Mouse (Mus musculus) embryonic stem cell, embryonic (primary cell): ENCODE measurements at regions not wholly inside any gene's neighbourhood (a gene's known extent, or its start where the extent isn't known, plus 50 kb on each side); places are given as distances from the start of the nearest gene placed in this dataset.
"Not testable (repeated sequence)": the region's sequence is repeated elsewhere in the genome, so short reads cannot be mapped to it uniquely, and the experiment has no call there.

Source experiments
- CTCF ChIA-PET, 4 experiments: fragments of 300-600 bp in 2 of 4; fragments of 350-600 bp in 2 of 4; sonication (Branson Sonifier 250); formaldehyde crosslinking; loops; one replicate each; lab custom pipeline; 2022; ENCODE audit warnings: inconsistent platforms in 2 of 4; lab: Charles Lee
- POLR2A ChIA-PET, 4 experiments: fragments of 300-600 bp in 2 of 4; fragments of 350-600 bp in 2 of 4; sonication (Branson Sonifier 250); formaldehyde crosslinking; loops; one replicate each; lab custom pipeline; 2022; ENCODE audit warnings: antibody characterized with exemption in 4 of 4, inconsistent platforms in 1 of 4; lab: Charles Lee

DNA sequence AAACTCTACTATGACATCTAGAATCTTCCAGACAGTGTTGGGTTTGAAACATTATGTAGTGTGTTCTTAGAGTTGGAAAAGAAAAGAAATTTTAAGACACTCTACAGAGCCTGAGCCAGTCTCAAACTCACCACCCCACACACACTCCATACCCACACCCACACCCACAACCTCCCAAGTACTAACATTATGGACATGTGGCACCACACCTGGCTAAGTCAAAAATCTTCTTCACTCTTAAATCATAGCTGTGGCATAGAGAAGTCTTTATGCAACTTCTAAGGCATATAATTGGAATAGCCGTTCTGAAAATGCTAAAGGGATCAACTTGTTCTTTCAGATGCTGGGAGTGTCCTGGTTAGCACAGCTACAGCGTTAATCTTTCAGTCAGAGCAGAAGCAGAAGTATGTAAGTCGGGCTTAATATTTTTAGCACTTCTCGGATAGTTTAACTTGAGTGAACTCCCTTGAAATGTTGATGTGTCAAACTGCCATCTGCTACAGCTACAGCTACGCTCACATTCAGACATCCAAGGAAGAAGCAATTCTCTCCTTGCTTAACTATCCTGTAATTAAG is 68.6 kb upstream of the Creb1 start:
- ChIA-PET CTCF (interaction anchor here in 1 of 4 experiments (0.7 kb wide), 1 partner anchor 20 kb away, joined by 3 read pairs; no protein-coding TSS in a partner anchor), POLR2A (no interaction called here)

DNA sequence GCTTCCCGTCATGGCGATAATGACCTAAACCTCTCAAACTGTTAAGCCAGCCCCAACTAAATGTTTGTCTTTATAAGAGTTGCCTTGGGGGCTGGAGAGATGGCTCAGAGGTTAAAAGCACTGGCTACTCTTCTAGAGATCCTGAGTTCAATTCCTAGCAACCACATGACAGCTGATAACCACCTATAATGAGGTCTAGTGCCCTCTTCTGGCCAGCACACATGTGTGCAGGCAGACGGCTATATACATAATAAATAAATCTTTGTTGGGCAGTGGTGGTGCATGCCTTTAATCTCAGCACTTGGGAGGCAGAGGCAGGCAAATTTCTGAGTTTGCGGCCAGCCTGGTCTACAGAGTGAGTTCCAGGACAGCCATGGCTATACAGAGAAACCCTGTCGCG is 70.8 kb upstream of the Creb1 start:
- POLR2A ChIA-PET = interaction anchor here in 1 of 4 experiments (0.9 kb wide), 1 partner anchor 340 kb away, joined by 3 read pairs; the partner anchor contains the start of gene Klf7
- CTCF ChIA-PET = not testable (repeated sequence)

DNA sequence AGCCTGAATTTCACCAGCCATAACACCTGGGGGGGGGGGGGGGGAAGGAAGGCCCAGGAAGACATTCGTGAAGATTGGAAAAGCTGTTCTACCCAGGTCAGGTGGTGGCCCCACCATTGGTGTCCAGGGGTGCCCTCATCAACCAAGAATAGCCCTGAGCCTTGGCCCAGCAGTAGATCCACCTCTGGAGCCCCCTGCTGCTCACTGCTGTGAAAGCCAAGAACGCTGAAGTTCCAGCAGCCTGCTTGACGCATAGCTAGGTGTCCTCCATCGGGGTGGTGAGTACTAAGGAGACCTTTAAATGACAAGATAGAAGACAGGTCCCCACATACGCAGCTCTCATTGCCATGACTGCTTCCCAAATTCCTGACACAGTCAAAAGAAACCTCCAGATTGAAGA is 74.6 kb upstream of the Creb1 start:
- CTCF ChIA-PET = interaction anchor here in 3 of 4 experiments (0.6 to 1.1 kb wide), 3 partner anchors 12 to 539 kb away, joined by 3 to 18 read pairs (median 3); no protein-coding TSS in a partner anchor
- POLR2A ChIA-PET = interaction anchor here (0.6 to 1.0 kb wide), 4 partner anchors 40 to 791 kb away, joined by 3 to 4 read pairs (median 4); partner anchors contain the start of gene Creb1 (in 1 of the 4)

DNA sequence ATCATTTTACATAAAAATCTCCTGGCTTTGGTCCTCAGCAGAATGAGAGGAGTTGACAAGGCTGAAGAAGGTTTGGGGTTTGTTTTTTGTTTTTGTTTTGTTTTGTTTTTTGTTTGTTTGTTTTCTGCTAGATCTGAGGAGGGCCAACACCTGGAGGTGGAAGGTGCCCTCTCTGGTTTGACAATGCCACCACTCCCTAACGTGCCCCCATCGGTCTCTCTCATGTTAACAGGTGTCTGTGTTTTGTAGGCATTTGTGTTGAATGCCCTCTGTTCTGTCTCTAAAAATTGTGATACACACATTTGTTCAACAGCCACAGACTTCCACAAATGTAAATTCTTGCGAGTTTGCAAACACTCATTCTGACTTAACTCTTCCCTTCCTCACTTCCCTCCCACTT is 83.3 kb upstream of the Creb1 start:
- CTCF ChIA-PET = no interaction called here
- POLR2A ChIA-PET = no interaction called here

DNA sequence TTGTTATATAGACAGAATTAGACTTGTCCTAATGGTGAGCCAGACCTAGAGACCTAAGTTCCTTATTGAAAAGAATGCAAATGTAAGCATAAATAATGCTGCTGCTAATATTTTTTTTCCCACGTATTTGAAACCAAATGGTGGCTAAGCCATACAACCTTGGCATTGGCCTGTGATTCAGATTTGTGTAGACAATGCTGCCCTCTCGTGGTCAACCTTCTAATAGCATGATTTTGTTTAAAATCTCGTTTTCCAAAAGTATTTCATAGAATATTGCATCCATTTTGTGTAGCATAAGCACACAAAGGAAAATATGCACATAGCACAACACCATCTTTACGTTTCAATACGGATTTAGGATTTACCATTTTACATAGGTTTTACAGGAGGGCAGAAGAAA is 84.4 kb upstream of the Creb1 start:
- CTCF ChIA-PET = interaction anchor here (0.6 to 1.0 kb wide), 4 partner anchors 46 to 779 kb away, joined by 3 read pairs; no protein-coding TSS in a partner anchor
- POLR2A ChIA-PET = interaction anchor here in 1 of 4 experiments (0.6 kb wide), 1 partner anchor 725 kb away, joined by 3 read pairs; no protein-coding TSS in a partner anchor

DNA sequence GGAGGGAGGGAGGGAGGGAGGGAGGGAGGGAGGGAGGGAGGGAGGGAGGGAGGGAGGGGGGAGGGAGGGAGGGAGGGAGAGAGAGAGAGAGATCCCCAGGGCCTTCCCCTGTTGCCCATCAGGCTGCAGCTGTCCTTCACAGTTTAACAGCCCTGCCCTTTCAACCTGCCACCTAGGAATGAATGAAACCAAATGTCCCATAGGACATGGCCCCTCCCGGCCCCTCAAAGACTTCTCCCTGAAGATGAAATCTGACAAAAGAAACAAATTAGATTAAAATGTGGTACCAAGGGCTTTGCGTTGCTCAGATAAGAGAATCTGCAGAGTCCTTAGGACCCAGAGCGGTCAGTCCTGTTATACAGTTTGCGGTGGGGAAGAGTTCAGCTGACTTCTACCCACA is 86.0 kb upstream of the Creb1 start:
- POLR2A ChIA-PET = interaction anchor here in 3 of 4 experiments (0.5 to 1.2 kb wide), 6 partner anchors 324 to 778 kb away, joined by 3 to 4 read pairs (median 3); partner anchors contain the start of gene Klf7 (in 3 of the 3)
- CTCF ChIA-PET = interaction anchor here (0.5 to 1.6 kb wide), 16 partner anchors 11 to 787 kb away, joined by 3 to 6 read pairs (median 3); no protein-coding TSS in a partner anchor

DNA sequence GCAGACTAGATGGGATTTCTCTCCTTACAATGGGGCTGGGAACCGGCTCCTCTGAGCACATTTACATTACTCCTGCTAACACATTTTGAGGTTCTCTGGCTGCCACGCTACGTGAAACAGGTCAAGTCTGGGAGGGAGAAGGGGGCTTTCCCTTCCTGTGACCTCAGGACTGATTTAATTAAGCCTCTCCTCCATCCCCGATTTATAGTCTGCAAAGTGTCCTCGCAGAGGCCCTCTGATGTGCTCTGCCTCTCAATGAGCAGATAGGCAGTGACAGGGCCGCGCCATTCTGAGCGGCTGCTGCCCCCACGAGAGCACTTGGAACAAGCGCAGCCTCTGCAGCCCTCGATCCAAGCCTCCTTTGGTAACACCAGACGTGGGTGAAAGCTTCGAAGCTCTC is 86.5 kb upstream of the Creb1 start:
- ChIA-PET CTCF (interaction anchor here in 3 of 4 experiments (0.6 to 1.6 kb wide), 14 partner anchors 11 to 786 kb away, joined by 3 to 6 read pairs (median 3); no protein-coding TSS in a partner anchor), POLR2A (interaction anchor here in 3 of 4 experiments (0.5 to 1.2 kb wide), 6 partner anchors 324 to 778 kb away, joined by 3 to 4 read pairs (median 3); partner anchors contain the start of gene Klf7 (in 3 of the 3))

DNA sequence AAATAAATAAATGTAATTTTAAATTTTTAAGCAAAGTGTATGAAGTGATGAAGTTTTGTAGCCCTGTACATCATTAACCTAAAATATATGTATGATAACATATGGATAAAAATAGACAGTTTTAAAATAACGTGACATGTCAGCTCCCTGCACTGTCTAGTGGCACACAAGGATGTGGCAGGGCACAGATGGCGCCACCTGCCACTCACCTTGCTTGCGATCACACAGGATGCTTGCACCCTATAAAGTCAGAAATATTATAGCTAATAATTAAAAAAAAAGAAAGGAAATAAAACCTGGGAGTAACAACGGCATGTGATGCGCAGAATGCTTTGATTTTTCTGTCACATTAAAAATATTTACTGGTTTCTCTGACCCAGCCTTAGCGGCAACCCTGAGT is 89.0 kb upstream of the Creb1 start:
- CTCF ChIA-PET = no interaction called here
- POLR2A ChIA-PET = interaction anchor here in 2 of 4 experiments (1.4 to 1.8 kb wide), 2 partner anchors 20 to 321 kb away, joined by 4 to 6 read pairs; partner anchors contain the start of gene Klf7 (in 1 of the 2)

DNA sequence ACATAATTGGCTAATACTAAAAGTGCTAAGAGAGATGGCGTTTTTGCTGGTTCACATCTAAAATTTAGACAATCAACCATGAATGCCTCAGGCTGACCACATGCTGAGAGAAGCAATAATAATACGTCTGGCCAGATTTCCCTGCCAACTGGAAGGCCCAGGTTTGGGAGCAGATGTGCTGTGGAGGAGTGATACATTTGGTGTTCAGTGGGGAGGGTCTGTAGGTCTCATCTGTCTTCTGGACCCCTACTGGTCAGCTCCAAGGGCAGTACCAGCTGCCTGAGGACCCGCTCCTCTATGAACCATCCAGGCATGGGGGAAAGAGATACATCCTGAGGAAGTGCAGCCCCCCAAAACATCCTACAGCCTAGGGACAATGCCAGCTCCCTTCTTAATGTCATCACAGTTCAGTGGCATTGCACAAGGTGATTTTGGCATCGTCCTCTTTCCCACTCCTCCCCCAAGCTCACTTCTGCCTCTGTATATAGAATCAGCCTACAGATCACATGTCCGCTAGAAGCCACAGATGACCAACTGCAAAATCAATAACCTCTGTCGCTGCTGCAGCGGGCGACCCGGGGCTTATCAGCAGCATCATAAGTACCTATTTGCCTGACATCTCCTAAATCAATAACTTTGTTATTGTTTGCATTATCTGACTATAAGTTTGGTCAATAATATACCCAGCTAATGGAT is 90.1 kb upstream of the Creb1 start:
- ChIA-PET CTCF (no interaction called here), POLR2A (interaction anchor here in 1 of 4 experiments (0.6 kb wide), 1 partner anchor 247 kb away, joined by 4 read pairs; no protein-coding TSS in a partner anchor)

DNA sequence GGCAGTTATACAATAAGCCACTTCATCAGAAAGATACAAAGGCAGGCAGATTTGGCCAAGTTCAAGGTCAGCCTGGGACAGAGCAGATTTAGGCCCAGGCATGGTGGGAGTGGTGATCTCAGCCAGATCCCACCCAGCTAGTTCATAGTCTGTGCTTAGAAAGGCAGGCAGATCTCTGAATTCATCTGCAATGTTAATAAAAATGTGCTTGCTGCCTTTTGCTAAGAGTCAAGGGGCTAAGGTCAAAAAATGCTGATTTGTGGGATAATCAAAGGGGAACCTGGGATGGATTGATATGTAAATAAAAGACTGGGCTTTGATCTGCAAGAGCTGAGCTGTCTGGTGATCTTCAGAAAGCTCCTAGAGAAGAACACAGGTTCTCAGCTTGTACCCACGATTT is 109.2 kb upstream of the Creb1 start:
- CTCF ChIA-PET = interaction anchor here in 1 of 4 experiments (0.6 kb wide), 1 partner anchor 1873 kb away, joined by 5 read pairs; no protein-coding TSS in a partner anchor
- POLR2A ChIA-PET = interaction anchor here in 2 of 4 experiments (0.6 to 1.8 kb wide), 5 partner anchors 21 to 386 kb away, joined by 3 to 11 read pairs (median 4); partner anchors contain the start of genes Klf7 (in 2 of the 2) and Ccnyl1 (in 1 of the 2)

DNA sequence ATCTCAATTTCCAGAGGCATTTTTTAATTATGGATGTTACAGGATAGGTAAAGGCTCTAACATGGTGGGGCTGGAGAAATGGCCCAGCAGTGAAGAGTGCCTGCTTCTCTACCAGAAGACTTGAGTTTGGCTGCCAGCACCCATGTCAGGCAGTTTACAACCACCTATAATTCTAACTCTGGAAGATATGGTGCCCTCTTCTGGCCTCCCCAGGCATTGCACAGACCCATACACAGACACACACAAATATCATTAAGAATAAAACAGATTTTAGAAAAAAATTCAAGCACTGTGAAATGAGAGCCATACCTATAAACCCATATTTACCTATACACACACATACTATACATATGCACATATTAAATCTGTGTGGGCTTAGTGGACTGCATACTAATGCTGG is 113.9 kb upstream of the Creb1 start:
- CTCF ChIA-PET = no interaction called here
- POLR2A ChIA-PET = interaction anchor here in 2 of 4 experiments (0.9 to 1.3 kb wide), 2 partner anchors 297 to 298 kb away, joined by 3 to 6 read pairs; partner anchors contain the start of gene Klf7 (in 1 of the 2)

DNA sequence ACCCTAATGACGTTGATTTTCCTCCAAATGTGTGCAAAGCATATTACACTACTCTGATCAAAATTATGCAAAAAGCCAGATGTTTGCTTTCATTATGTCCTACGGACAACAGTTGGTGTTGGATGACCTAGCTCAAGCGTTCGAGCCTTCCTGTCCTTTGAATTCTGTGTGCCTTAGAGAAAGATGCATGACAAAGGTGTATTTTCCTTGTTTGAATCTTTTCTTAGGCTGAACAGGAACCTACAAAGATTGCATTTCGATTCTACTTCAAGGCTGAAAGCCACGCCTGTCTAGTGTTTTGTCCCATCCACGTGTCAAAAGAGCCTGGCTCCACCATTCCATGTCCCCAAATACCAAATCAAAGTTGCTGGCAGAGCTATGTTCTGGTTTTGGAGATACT is 116.5 kb upstream of the Creb1 start:
- POLR2A ChIA-PET = interaction anchor here in 3 of 4 experiments (0.7 to 1.6 kb wide), 4 partner anchors 113 to 294 kb away, joined by 3 to 5 read pairs (median 3); partner anchors contain the start of genes Klf7 (in 2 of the 3) and Ccnyl1 (in 1 of the 3)
- CTCF ChIA-PET = interaction anchor here in 1 of 4 experiments (0.6 kb wide), 1 partner anchor 305 kb away, joined by 3 read pairs; no protein-coding TSS in a partner anchor

DNA sequence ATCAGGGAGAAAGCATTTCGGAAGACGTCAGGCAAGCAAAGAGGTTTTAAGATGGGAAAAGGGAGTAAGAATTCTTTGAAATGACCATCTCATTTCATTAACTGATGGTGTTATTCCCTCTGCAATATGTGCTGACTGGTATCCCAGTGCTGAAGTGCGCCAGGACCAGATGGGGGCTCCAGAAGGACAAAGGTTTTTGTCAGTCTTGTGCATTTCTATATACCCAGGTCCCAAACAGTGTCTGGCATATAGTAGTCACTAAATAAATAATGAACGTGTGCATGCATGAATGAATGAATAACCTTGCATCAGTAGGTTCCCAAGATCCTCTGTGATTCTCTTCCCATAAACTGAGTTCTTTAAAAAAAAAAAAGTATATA is 119.3 kb upstream of the Creb1 start:
- ChIA-PET CTCF (interaction anchor here in 1 of 4 experiments (0.7 kb wide), 1 partner anchor 14 kb away, joined by 3 read pairs; no protein-coding TSS in a partner anchor), POLR2A (interaction anchor here in 1 of 4 experiments (0.9 kb wide), 1 partner anchor 7 kb away, joined by 3 read pairs; no protein-coding TSS in a partner anchor)

DNA sequence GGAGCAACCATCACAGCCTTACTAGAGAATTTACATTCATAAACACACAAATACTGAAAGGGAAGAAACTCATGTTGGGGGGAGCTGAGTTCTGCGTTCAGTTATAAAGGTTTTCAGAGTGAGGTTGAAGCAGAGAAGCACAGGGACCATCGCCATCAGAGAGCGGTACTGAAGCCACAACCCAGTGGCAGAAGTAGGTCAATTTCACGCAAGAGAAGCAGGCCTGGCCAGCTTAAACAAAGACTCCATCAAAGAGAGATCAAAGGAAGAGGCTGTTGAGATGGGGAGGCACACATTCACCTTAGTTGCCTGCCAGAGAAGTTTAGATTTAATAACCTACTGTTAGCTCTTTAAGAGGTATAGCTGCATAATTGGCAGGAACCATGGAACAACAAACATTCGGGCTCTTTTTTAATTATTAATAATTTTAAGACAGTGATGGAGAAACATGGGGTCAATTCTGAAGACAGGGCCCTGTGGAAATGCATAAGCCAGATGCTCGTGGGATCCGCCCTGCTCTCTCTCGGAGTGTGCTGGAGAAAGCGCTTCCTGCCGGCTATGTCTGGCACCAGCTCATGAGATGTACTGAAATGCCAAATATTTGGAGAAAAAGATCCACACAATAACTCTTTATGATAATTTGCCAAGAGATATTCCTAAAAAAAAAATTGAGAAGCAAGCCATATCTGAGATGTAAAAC is 119.8 kb upstream of the Creb1 start:
- POLR2A ChIA-PET = interaction anchor here in 1 of 4 experiments (0.9 kb wide), 1 partner anchor 8 kb away, joined by 3 read pairs; no protein-coding TSS in a partner anchor
- CTCF ChIA-PET = interaction anchor here in 1 of 4 experiments (0.6 kb wide), 1 partner anchor 896 kb away, joined by 5 read pairs; no protein-coding TSS in a partner anchor

DNA sequence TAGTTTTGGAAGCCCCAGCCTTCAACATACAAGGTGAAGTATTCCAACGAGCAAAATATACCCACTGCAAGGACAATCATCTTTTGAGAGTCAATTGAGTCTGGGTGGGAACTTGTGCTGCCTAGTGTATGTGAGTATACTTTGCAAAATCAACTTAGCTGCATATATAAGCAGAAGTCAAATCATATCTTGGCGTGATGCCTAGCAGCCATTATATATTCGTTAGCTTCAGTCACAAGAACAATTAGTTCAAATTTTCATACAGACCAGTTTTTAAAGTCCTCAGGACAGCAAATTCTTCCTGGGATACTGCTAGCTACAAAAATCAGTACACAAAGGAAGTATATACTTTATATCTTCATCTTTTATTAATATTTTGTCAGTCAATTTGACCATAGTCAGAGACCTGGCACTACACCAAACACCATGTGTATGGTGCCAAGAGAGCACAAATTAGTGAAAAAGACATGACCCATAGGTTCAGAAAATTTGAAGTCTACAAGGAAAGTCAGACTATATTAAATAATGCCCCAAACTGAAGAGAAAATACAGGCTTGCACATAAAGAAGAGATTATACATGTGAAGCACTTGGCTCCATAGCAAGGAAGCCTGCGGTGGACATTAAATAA is 120.5 kb upstream of the Creb1 start:
- POLR2A ChIA-PET = interaction anchor here in 1 of 4 experiments (0.9 kb wide), 1 partner anchor 9 kb away, joined by 3 read pairs; no protein-coding TSS in a partner anchor
- CTCF ChIA-PET = interaction anchor here in 1 of 4 experiments (0.6 kb wide), 1 partner anchor 897 kb away, joined by 5 read pairs; no protein-coding TSS in a partner anchor

DNA sequence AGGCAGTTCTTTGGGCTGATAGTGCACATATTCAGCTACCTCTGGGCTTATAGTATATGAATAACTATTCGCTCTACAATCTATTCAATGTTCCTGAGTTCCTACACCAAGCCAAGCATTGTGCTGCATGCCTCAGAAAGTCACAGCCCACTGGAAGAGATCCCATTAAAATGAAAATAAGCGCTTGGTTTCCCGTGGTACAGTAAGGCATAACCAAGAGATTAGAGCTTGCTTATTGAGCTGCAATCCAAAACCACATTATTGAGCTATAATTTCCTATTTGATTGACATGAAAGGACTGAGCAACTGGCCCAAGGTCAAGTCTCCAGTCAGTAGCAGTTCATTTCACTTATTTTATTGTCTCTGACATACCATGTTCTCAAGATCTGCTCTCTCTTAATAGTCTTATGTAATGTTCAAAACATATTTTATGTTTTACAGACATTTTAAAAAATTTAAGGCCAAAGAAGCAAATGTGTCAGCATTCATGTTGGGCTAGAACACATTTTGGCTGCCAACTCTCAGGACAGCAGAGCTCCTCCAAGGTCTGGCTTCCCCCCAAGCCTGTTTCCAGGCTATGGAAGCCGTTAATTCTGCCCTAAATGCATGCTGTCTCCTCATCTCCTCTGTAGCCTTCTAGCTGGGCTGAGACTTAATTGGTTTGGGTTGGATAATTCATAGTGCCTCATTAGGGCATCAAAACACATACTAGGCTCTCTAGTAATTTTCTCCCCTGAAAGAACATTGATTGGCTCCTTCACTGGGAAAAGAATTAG is 123.5 kb upstream of the Creb1 start:
- ChIA-PET CTCF (no interaction called here), POLR2A (interaction anchor here in 1 of 4 experiments (0.6 kb wide), 1 partner anchor 8 kb away, joined by 3 read pairs; no protein-coding TSS in a partner anchor)
